Mouse (Mus musculus) WW6 (cell line): ENCODE data around the gene Pbx1.
"Not testable (repeated sequence)": the region's sequence is repeated elsewhere in the genome, so short reads cannot be mapped to it uniquely, and the experiment has no call there.

Source experiments
- DNase-seq: peaks from one replicate; pipeline ENCODE4 v3.0.0-alpha.2; 2013; ENCODE audit warnings: low read depth, low spot score

The Pbx1 gene

GRCm38 (mm10) chr1:168432232-168432280 is at the start of gene Pbx1:
Gene Pbx1, minus strand, starts transcription at chr1:168432270.
- not testable (repeated sequence) for DNase-seq

- DNase-seq, result no peak
These were observed 47.6 kb upstream of the Pbx1 start for GRCm38 (mm10) chr1:168479626-168480025.

- DNase-seq, result no peak
These were observed 46.8 kb upstream of the Pbx1 start for GRCm38 (mm10) chr1:168478829-168479228.

GRCm38 (mm10) chr1:168476917-168477316 is 44.8 kb upstream of the Pbx1 start:
- no peak for DNase-seq

GRCm38 (mm10) chr1:168476216-168476897 is 44.3 kb upstream of the Pbx1 start:
- DNase-seq, result no peak

- no peak for DNase-seq
These were observed 43.6 kb upstream of the Pbx1 start for GRCm38 (mm10) chr1:168475579-168476208.

- no peak for DNase-seq
These were observed 41.4 kb upstream of the Pbx1 start for GRCm38 (mm10) chr1:168473255-168474069.

- DNase-seq, result no peak
These were observed 40.6 kb upstream of the Pbx1 start for GRCm38 (mm10) chr1:168472545-168473254.

GRCm38 (mm10) chr1:168459426-168459825 is 27.4 kb upstream of the Pbx1 start:
- DNase-seq, result no peak

- no peak for DNase-seq
These were observed 25.2 kb upstream of the Pbx1 start for GRCm38 (mm10) chr1:168457191-168457747.

- no peak for DNase-seq
These were observed 23.1 kb upstream of the Pbx1 start for GRCm38 (mm10) chr1:168455178-168455577.

GRCm38 (mm10) chr1:168433671-168434070 is 1.6 kb upstream of the Pbx1 start:
- no peak for DNase-seq

GRCm38 (mm10) chr1:168432281-168432725 is 233 bp upstream of the Pbx1 start:
- DNase-seq, result peak; percentile 89

- no peak for DNase-seq
These were observed 299 bp downstream of the Pbx1 start for GRCm38 (mm10) chr1:168431711-168432231.

- no peak for DNase-seq
These were observed 981 bp downstream of the Pbx1 start for GRCm38 (mm10) chr1:168430868-168431710.

GRCm38 (mm10) chr1:168429856-168430644 is 2.0 kb downstream of the Pbx1 start:
- DNase-seq, result no peak

- DNase-seq, result no peak
These were observed 2.7 kb downstream of the Pbx1 start for GRCm38 (mm10) chr1:168429406-168429805.

- no peak for DNase-seq
These were observed 3.8 kb downstream of the Pbx1 start for GRCm38 (mm10) chr1:168428255-168428654.

- no peak for DNase-seq
These were observed 4.5 kb downstream of the Pbx1 start for GRCm38 (mm10) chr1:168427596-168427995.

- DNase-seq, result no peak
These were observed 5.2 kb downstream of the Pbx1 start for GRCm38 (mm10) chr1:168426900-168427299.
